Comparison of ENCODE assay signal across 24 mouse cellular contexts in the genomic region with DNA sequence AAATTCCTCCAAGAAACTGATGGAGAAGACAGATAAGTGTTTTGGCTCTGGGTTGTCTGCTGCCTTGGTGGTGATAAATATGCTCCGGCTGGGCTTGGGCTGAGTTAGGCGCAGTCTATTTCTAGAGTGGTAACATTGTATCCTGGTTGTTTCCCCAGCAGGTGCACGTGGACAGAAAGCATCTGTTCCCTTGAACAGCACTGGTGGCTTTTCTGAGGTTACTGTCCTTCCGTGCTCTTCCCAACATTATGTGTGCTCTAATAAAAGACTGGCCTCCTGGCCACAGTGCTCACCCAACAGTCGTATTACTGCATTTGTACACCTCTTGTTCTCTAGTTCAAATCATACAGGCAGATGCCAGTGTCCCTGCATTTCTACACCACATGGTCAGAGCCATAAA. TPM values are rescaled to one million over a fixed set of nuclear protein-coding genes. Genes with fewer than 3 reads are reported as not detected.
A peak's percentile ranks its signal among the peaks of the same experiment; 100 is the strongest.
DNase-seq lines count a peak whose midpoint lies in the region; ATAC-seq lines count a peak whose summit lies in the region.
"Had no signal": no experiment of that assay in that cellular context is flagged by ENCODE, and none has a peak within 500 bp of the region (broad histone marks: within the 10 kb centered on the region; RNA-seq: fewer than 3 reads in every experiment).

No protein-coding gene starts in this region.

- H3K4me1 ChIP-seq in heart, embryonic 12.5 days (replicated peaks): peaks cover 43% of the 10 kb centered on the region
- peaks cover 27% of the 10 kb centered on the region for H3K4me1 ChIP-seq in hindbrain, embryonic 15.5 days (replicated peaks)
- H3K4me1 ChIP-seq in hindbrain, embryonic 12.5 days: peaks cover 26% of the 10 kb centered on the region
- H3K4me1 ChIP-seq: liver, embryonic 12.5 days had no signal

- H3K36me3 ChIP-seq in heart, embryonic 12.5 days: no peaks in the 10 kb centered on the region
- H3K36me3 ChIP-seq in hindbrain, embryonic 15.5 days: no peaks in the 10 kb centered on the region
- no peaks in the 10 kb centered on the region for H3K36me3 ChIP-seq in hindbrain, embryonic 12.5 days
- H3K36me3 ChIP-seq: embryonic facial prominence, embryonic 15.5 days; G1E; intestine, embryonic 15.5 days; limb, embryonic 13.5 days; liver, embryonic 12.5 days; midbrain, embryonic 13.5 days had no signal

- no peak overlapping the region for H3K4me3 ChIP-seq in heart, embryonic 12.5 days
- H3K4me3 ChIP-seq in hindbrain, embryonic 15.5 days: no peak overlapping the region
- no peak overlapping the region for H3K4me3 ChIP-seq in hindbrain, embryonic 12.5 days
- H3K4me3 ChIP-seq: embryonic facial prominence, embryonic 15.5 days; intestine, embryonic 15.5 days; limb, embryonic 13.5 days; liver, embryonic 12.5 days; midbrain, embryonic 13.5 days had no signal

- no peak overlapping the region for H3K9ac ChIP-seq in heart, embryonic 12.5 days
- no peak overlapping the region for H3K9ac ChIP-seq in hindbrain, embryonic 15.5 days
- no peak overlapping the region for H3K9ac ChIP-seq in hindbrain, embryonic 12.5 days
- H3K9ac ChIP-seq: embryonic facial prominence, embryonic 15.5 days; intestine, embryonic 15.5 days; limb, embryonic 13.5 days; liver, embryonic 12.5 days; midbrain, embryonic 13.5 days had no signal

- H3K4me2 ChIP-seq in heart, embryonic 12.5 days: no peak overlapping the region
- H3K4me2 ChIP-seq in hindbrain, embryonic 15.5 days: no peak overlapping the region
- no peak overlapping the region for H3K4me2 ChIP-seq in hindbrain, embryonic 12.5 days (replicated peaks)
- H3K4me2 ChIP-seq: embryonic facial prominence, embryonic 15.5 days; intestine, embryonic 15.5 days; limb, embryonic 13.5 days; liver, embryonic 12.5 days; midbrain, embryonic 13.5 days had no signal

- H3K27ac ChIP-seq in heart, embryonic 12.5 days (ENCODE audit: poor library complexity, severe bottlenecking): no peak overlapping the region
- 0 out of 2 replicates have a peak overlapping the region, but pooled peaks have one; percentile 21 for H3K27ac ChIP-seq in hindbrain, embryonic 15.5 days (replicated peaks)
- no peak overlapping the region for H3K27ac ChIP-seq in hindbrain, embryonic 12.5 days
- H3K27ac ChIP-seq: embryonic facial prominence, embryonic 15.5 days; intestine, embryonic 15.5 days; limb, embryonic 13.5 days; liver, embryonic 12.5 days had no signal

- peak; percentile 93 for DNase-seq in heart, adult 11 months
- DNase-seq in lung, postnatal 36 days: peak; percentile 46
- DNase-seq in lung, postnatal 10 days: no peak
- DNase-seq in B cell, adult 2 months: no peak
- DNase-seq: adrenal gland, postnatal 36 days; cerebellum, adult 9-10 months; lung, adult 18-20 months; lung, postnatal 14 days; right cerebral cortex, postnatal 14 days; spleen, adult 18-20 months; thymus, postnatal 25 days had no signal

- 68% methylated on average over 5 of the region's 5 CpGs for WGBS in heart, embryonic 12.5 days
- 77% methylated on average over 5 of the region's 5 CpGs for WGBS in hindbrain, embryonic 15.5 days
- 89% methylated on average over 5 of the region's 5 CpGs for WGBS in hindbrain, embryonic 12.5 days

- no peak for ATAC-seq in heart, embryonic 12.5 days (ENCODE audit: insufficient number of reproducible peaks, low FRiP score)
- no peak for ATAC-seq in hindbrain, embryonic 15.5 days (ENCODE audit: low FRiP score, low read depth)
- no peak for ATAC-seq in hindbrain, embryonic 12.5 days (ENCODE audit: low FRiP score)
- ATAC-seq: intestine, embryonic 15.5 days; liver, embryonic 12.5 days; Patski had no signal

- H3K9me3 ChIP-seq in heart, embryonic 12.5 days (replicated peaks): no peaks in the 10 kb centered on the region
- no peaks in the 10 kb centered on the region for H3K9me3 ChIP-seq in hindbrain, embryonic 15.5 days
- no peaks in the 10 kb centered on the region for H3K9me3 ChIP-seq in hindbrain, embryonic 12.5 days (replicated peaks)
- H3K9me3 ChIP-seq: embryonic facial prominence, embryonic 15.5 days; G1E; intestine, embryonic 15.5 days; limb, embryonic 13.5 days; liver, embryonic 12.5 days; midbrain, embryonic 13.5 days had no signal

- H3K27me3 ChIP-seq in heart, embryonic 12.5 days (replicated peaks): no peaks in the 10 kb centered on the region
- H3K27me3 ChIP-seq in hindbrain, embryonic 15.5 days: no peaks in the 10 kb centered on the region
- H3K27me3 ChIP-seq in hindbrain, embryonic 12.5 days: peaks cover 3% of the 10 kb centered on the region; the same call in 1 of the 2 replicates
- H3K27me3 ChIP-seq: CH12.LX; embryonic facial prominence, embryonic 15.5 days; intestine, embryonic 15.5 days; midbrain, embryonic 13.5 days; Patski had no signal

RNA-seq across cellular contexts. Expression of a gene that starts 9.6 kb away (rescaled TPM):
- 0.14 and 0.17 TPM in 2 replicates for polyA plus RNA-seq in heart, embryonic 12.5 days (2016; fragmentation: Nextera tagmentation; extraction: Ambion mirVana)
- 0.10 TPM in 1 of 2 replicates, not detected in the other for polyA plus RNA-seq in hindbrain, embryonic 15.5 days (2015; fragmentation: Nextera tagmentation; extraction: Ambion mirVana)
- 0.74 and 0.94 TPM in 2 replicates for polyA plus RNA-seq in hindbrain, embryonic 12.5 days (2016; fragmentation: Nextera tagmentation; extraction: Ambion mirVana)
- polyA plus RNA-seq: forebrain, embryonic 16.5 days; G1E; midbrain, embryonic 13.5 days; testis, adult 2 months had no signal

Comparison
In these comparisons a context has a peak if more than half of its experiments do, and no peak if none do; other contexts are left out.
1. DNase-seq: peak in heart, adult 11 months (single experiment) and lung, postnatal 36 days (single experiment); none in lung, postnatal 10 days (single experiment) and B cell, adult 2 months (0 of 2).